Mouse (Mus musculus) heart, adult 2 months (tissue): Measurements from ENCODE around the gene Aatk. TPM values are rescaled to one million over a fixed set of nuclear protein-coding genes. Genes with fewer than 3 reads are reported as not detected.

Experiments
- DNase-seq, 2 experiments: peaks; one replicate each; pipeline ENCODE4 v3.0.0; 2021
- H3K27ac ChIP-seq: fragments of 200-600 bp; 2 replicates; pipeline ENCODE4 v1.8.1; 2022
- H3K27me3 ChIP-seq: fragments of 200-500 bp; 2 replicates; pipeline ENCODE4 v1.6.1; 2012; ENCODE audit warnings: mild to moderate bottlenecking, low read length, inconsistent platforms, mixed read lengths; ENCODE audit not compliant: control insufficient read depth, insufficient read depth
- H3K36me3 ChIP-seq: fragments of 200-500 bp; 2 replicates; pipeline ENCODE4 v1.6.1; 2012; ENCODE audit warnings: low read length, inconsistent platforms; ENCODE audit not compliant: control insufficient read depth, insufficient read depth
- H3K4me1 ChIP-seq: fragments of 200-500 bp; 2 replicates; pipeline ENCODE4 v1.6.1; 2011; ENCODE audit warnings: low read length; ENCODE audit not compliant: control insufficient read depth, insufficient read depth
- H3K4me3 ChIP-seq: fragments of 200-600 bp; 2 replicates; pipeline ENCODE4 v1.8.1; 2022
- H3K79me2 ChIP-seq: fragments of 200-500 bp; replicated peaks from 2 replicates; pipeline ENCODE4 v1.6.1; 2012; ENCODE audit warnings: mild to moderate bottlenecking, inconsistent platforms, low read length, moderate library complexity, mixed read lengths; ENCODE audit not compliant: control insufficient read depth, insufficient read depth
- H3K9ac ChIP-seq: fragments of 200-500 bp; 2 replicates; pipeline ENCODE4 v1.6.1; 2012; ENCODE audit warnings: low read depth, mild to moderate bottlenecking, control low read depth, inconsistent platforms, low read length, mixed read lengths
- CTCF ChIP-seq: fragments of 200-600 bp; IDR thresholded peaks from 2 replicates; pipeline ENCODE4 v1.8.1; 2022; ENCODE audit warnings: antibody characterized with exemption, mild to moderate bottlenecking, moderate library complexity
- EP300 ChIP-seq: fragments of 200-500 bp; IDR thresholded peaks from 2 replicates; pipeline ENCODE4 v1.6.1; 2011; ENCODE audit warnings: low read depth, low read length, control low read depth; ENCODE audit not compliant: insufficient read depth
- POLR2A ChIP-seq: fragments of 200-500 bp; IDR thresholded peaks from 2 replicates; pipeline ENCODE4 v1.6.1; 2011; ENCODE audit warnings: mild to moderate bottlenecking, low read depth, low read length, control low read depth; ENCODE audit not compliant: insufficient read depth
- WGBS: fragments of 180-500 bp; shearing (Covaris S2); methylation state at CpG from one replicate; pipeline ENCODE4 v1.1.7; 2018; 5-methylcytosine and 5-hydroxymethylcytosine counted together
- intact Hi-C: fragments of 180-260 bp; cut with DNase I; formaldehyde crosslinking; loops from one replicate; pipeline ENCODE4 v1.15.1; 2025
- polyA plus RNA-seq: library from polyadenylated mRNA; depleted of rRNA; stranded (reverse); fragments of >200 nt; gene quantifications from 2 replicates; pipeline ENCODE4 v1.2.3, GENCODE M21; 2012
- total RNA-seq, 2 experiments: library from RNA; stranded (reverse); gene quantifications; 2 replicates each; pipeline ENCODE4 v1.2.3; 2021

Gene Aatk
- total and polyA plus RNA-seq, 3 experiments, result 3.6 to 10.3 (median 4.7) TPM

GRCm38 (mm10) chr11:119979596-119980385, 67.2 kb downstream of the Aatk start:
- Histone ChIP-seq H3K79me2 (no peaks in the 10 kb centered on the region), H3K4me1 (no peaks in the 10 kb centered on the region; the same call in none of the 2 replicates), H3K27me3 (no peaks in the 10 kb centered on the region), H3K36me3 (peaks cover 2% of the 10 kb centered on the region; the same call in 1 of the 2 replicates), H3K9ac (no peak overlapping the region), H3K4me3 (no peak overlapping the region), H3K27ac (no peak overlapping the region)
- 85% methylated on average over 10 of the region's 10 CpGs for WGBS
- intact Hi-C loops, result no loop called here
- no peak for TF ChIP-seq EP300
- TF ChIP-seq CTCF, result no peak
- TF ChIP-seq POLR2A, result no peak
- DNase-seq, result no peak

GRCm38 (mm10) chr11:119978701-119979100, 68.3 kb downstream of the Aatk start:
- Histone ChIP-seq H3K79me2 (no peaks in the 10 kb centered on the region), H3K27me3 (no peaks in the 10 kb centered on the region), H3K4me3 (no peak overlapping the region), H3K9ac (no peak overlapping the region), H3K27ac (no peak overlapping the region), H3K36me3 (peaks cover 2% of the 10 kb centered on the region; the same call in 1 of the 2 replicates), H3K4me1 (no peaks in the 10 kb centered on the region; the same call in none of the 2 replicates)
- 99% methylated on average over 4 of the region's 4 CpGs for WGBS
- TF ChIP-seq CTCF (no peak), EP300 (no peak), POLR2A (no peak)
- intact Hi-C loops, result no loop called here
- DNase-seq, result no peak

GRCm38 (mm10) chr11:119975739-119976501, 71.0 kb downstream of the Aatk start:
- Histone ChIP-seq H3K4me3 (no peak overlapping the region), H3K4me1 (no peaks in the 10 kb centered on the region; the same call in 1 of the 2 replicates), H3K79me2 (no peaks in the 10 kb centered on the region), H3K27me3 (no peaks in the 10 kb centered on the region), H3K9ac (no peak overlapping the region), H3K27ac (no peak overlapping the region), H3K36me3 (no peaks in the 10 kb centered on the region)
- 73% methylated on average over 8 of the region's 8 CpGs for WGBS
- intact Hi-C loops, result no loop called here
- DNase-seq, result no peak
- TF ChIP-seq POLR2A (no peak), EP300 (no peak), CTCF (no peak)

- H3K79me2 ChIP-seq, result no peaks in the 10 kb centered on the region
- TF ChIP-seq EP300, result no peak
- no peak for TF ChIP-seq CTCF
- TF ChIP-seq POLR2A, result no peak
- H3K4me1 ChIP-seq, result no peaks in the 10 kb centered on the region; the same call in 1 of the 2 replicates
- H3K4me3 ChIP-seq, result no peak overlapping the region
- no peak overlapping the region for H3K9ac ChIP-seq
- intact Hi-C loops, result no loop called here
- peak in 1 of 2 experiments; percentile 49 for DNase-seq
- WGBS, result 73% methylated on average over 4 of the region's 4 CpGs
- no peaks in the 10 kb centered on the region for H3K36me3 ChIP-seq
- H3K27ac ChIP-seq, result no peak overlapping the region
- no peaks in the 10 kb centered on the region for H3K27me3 ChIP-seq
Measured at GRCm38 (mm10) chr11:119973789-119974188, 73.2 kb downstream of the Aatk start.

GRCm38 (mm10) chr11:119970021-119970851, 76.7 kb downstream of the Aatk start:
- no peaks in the 10 kb centered on the region for H3K36me3 ChIP-seq
- intact Hi-C loops, result no loop called here

More at GRCm38 (mm10) chr11:119970021-119970851, 76.7 kb downstream of the Aatk start:
- no peaks in the 10 kb centered on the region for H3K4me1 ChIP-seq
- DNase-seq, result no peak
- H3K27me3 ChIP-seq, result no peaks in the 10 kb centered on the region
- no peaks in the 10 kb centered on the region for H3K79me2 ChIP-seq
- no peak overlapping the region for H3K9ac ChIP-seq
- no peak overlapping the region for H3K27ac ChIP-seq
- 86% methylated on average over 12 of the region's 12 CpGs for WGBS
- no peak overlapping the region for H3K4me3 ChIP-seq
- TF ChIP-seq POLR2A, result no peak
- no peak for TF ChIP-seq CTCF
- TF ChIP-seq EP300, result no peak
